Mouse (Mus musculus) CH12.LX (cell line): ENCODE results near the gene Ptpn5. TPM values are rescaled to one million over a fixed set of nuclear protein-coding genes. Genes with fewer than 3 reads are reported as not detected.

ENCODE experiments used
- polyA plus RNA-seq: library from polyadenylated mRNA; unstranded; fragments of >175 nt; gene quantifications from 2 replicates; pipeline ENCODE4 v1.2.1, GENCODE M21; 2012; ENCODE audit warnings: low read depth; ENCODE audit not compliant: insufficient read length
- total RNA-seq, 2 experiments: library from RNA; depleted of rRNA; stranded (reverse); fragments of 300-350 nt in 1 of 2; fragments of >200 nt in 1 of 2; gene quantifications; 2 replicates each; pipeline ENCODE4 v1.2.3; 2012 to 2014

Ptpn5 gene
- total and polyA plus RNA-seq, 3 experiments, result 0.90 to 3.4 (median 1.9) TPM

Other genes with a start within 250 kb of the Ptpn5 start
- gene Tsg101, start 213.7 kb downstream of the Ptpn5 start, total RNA-seq (2012; rRNA removed), result 19.8 and 23.8 TPM in 2 replicates
- 46.0 and 49.9 TPM in 2 replicates for gene Tsg101, start 213.7 kb downstream of the Ptpn5 start, total RNA-seq (2014; rRNA removed)
- 84.1 and 93.5 TPM in 2 replicates for gene Tsg101, start 213.7 kb downstream of the Ptpn5 start, polyA plus RNA-seq
- 2.6 and 2.9 TPM in 2 replicates for gene Uevld, start 175.2 kb downstream of the Ptpn5 start, total RNA-seq (2012; rRNA removed)
- gene Uevld, start 175.2 kb downstream of the Ptpn5 start, total RNA-seq (2014; rRNA removed), result 4.6 and 5.2 TPM in 2 replicates
- 5.5 and 6.6 TPM in 2 replicates for gene Uevld, start 175.2 kb downstream of the Ptpn5 start, polyA plus RNA-seq
- gene Gm9999, start 150.1 kb downstream of the Ptpn5 start, total RNA-seq (2012; rRNA removed), result not detected in 2 replicates
- gene Gm9999, start 150.1 kb downstream of the Ptpn5 start, total RNA-seq (2014; rRNA removed), result not detected in 2 replicates
- not detected in 2 replicates for gene Gm9999, start 150.1 kb downstream of the Ptpn5 start, polyA plus RNA-seq
- gene Spty2d1, start 125.3 kb downstream of the Ptpn5 start, total RNA-seq (2012; rRNA removed), result 10.5 and 14.3 TPM in 2 replicates
- gene Spty2d1, start 125.3 kb downstream of the Ptpn5 start, total RNA-seq (2014; rRNA removed), result 22.9 and 24.6 TPM in 2 replicates
- gene Spty2d1, start 125.3 kb downstream of the Ptpn5 start, polyA plus RNA-seq, result 29.9 and 32.6 TPM in 2 replicates
- gene Tmem86a, start 83.1 kb downstream of the Ptpn5 start, total RNA-seq (2012; rRNA removed), result 0.29 and 0.30 TPM in 2 replicates
- gene Tmem86a, start 83.1 kb downstream of the Ptpn5 start, total RNA-seq (2014; rRNA removed), result 0.61 and 0.82 TPM in 2 replicates
- gene Tmem86a, start 83.1 kb downstream of the Ptpn5 start, polyA plus RNA-seq, result 1.5 and 2.0 TPM in 2 replicates
- gene Mrgpra6, start 71.2 kb upstream of the Ptpn5 start, total RNA-seq (2012; rRNA removed), result not detected in 2 replicates
- not detected in 2 replicates for gene Mrgpra6, start 71.2 kb upstream of the Ptpn5 start, total RNA-seq (2014; rRNA removed)
- gene Mrgpra6, start 71.2 kb upstream of the Ptpn5 start, polyA plus RNA-seq, result not detected in 2 replicates
- gene Mrgpra9, start 119.2 kb upstream of the Ptpn5 start, total RNA-seq (2012; rRNA removed), result not detected in 2 replicates
- not detected in 2 replicates for gene Mrgpra9, start 119.2 kb upstream of the Ptpn5 start, total RNA-seq (2014; rRNA removed)
- 0.26 TPM in 1 of 2 replicates, not detected in the other for gene Mrgpra9, start 119.2 kb upstream of the Ptpn5 start, polyA plus RNA-seq
- not detected in 2 replicates for gene Mrgpra1, start 220.6 kb upstream of the Ptpn5 start, total RNA-seq (2012; rRNA removed)
- not detected in 2 replicates for gene Mrgpra1, start 220.6 kb upstream of the Ptpn5 start, total RNA-seq (2014; rRNA removed)
- gene Mrgpra1, start 220.6 kb upstream of the Ptpn5 start, polyA plus RNA-seq, result not detected in 2 replicates